Mouse (Mus musculus) heart, adult 2 months (tissue): Measurements from ENCODE around the gene Wipf3.

Source experiments
- CTCF ChIP-seq: fragments of 200-600 bp; IDR thresholded peaks from 2 replicates; pipeline ENCODE4 v1.8.1; 2022; ENCODE audit warnings: antibody characterized with exemption, mild to moderate bottlenecking, moderate library complexity
- EP300 ChIP-seq: fragments of 200-500 bp; IDR thresholded peaks from 2 replicates; pipeline ENCODE4 v1.6.1; 2011; ENCODE audit warnings: low read depth, low read length, control low read depth; ENCODE audit not compliant: insufficient read depth
- POLR2A ChIP-seq: fragments of 200-500 bp; IDR thresholded peaks from 2 replicates; pipeline ENCODE4 v1.6.1; 2011; ENCODE audit warnings: mild to moderate bottlenecking, low read depth, low read length, control low read depth; ENCODE audit not compliant: insufficient read depth

- no peak for TF ChIP-seq CTCF
- TF ChIP-seq POLR2A: no peak
- no peak for TF ChIP-seq EP300
Measured at GRCm38 (mm10) chr6:54443657-54444056, 14.3 kb downstream of the Wipf3 start.
